Mouse (Mus musculus): Measurements from ENCODE around the gene Nkg7. TPM values are rescaled to one million over a fixed set of nuclear protein-coding genes. Genes with fewer than 3 reads are reported as not detected.

Nkg7 gene
- polyA plus RNA-seq, 2 experiments: 0.68 to 1.7 TPM

- Histone ChIP-seq H3K4me3 (replicated peaks; ENCODE audit: low read length) (no peak overlapping the region), H3K27me3 (ENCODE audit: control insufficient read depth, insufficient read depth, low read length) (no peaks in the 10 kb centered on the region), H3K36me3 (ENCODE audit: control insufficient read depth, insufficient read depth, low read length) (no peaks in the 10 kb centered on the region), H3K4me1 (ENCODE audit: control insufficient read depth, insufficient read depth, low read length) (no peaks in the 10 kb centered on the region), H3K9me3 (ENCODE audit: control insufficient read depth, low read length) (no peaks in the 10 kb centered on the region), H3K27ac (replicated peaks; ENCODE audit: low read depth, low read length) (no peak overlapping the region), H3K9ac (ENCODE audit: low read depth, low read length, severe bottlenecking) (no peak overlapping the region), H3K4me2 (replicated peaks; ENCODE audit: low read depth, low read length, severe bottlenecking) (no peak overlapping the region)
- DNase-seq (ENCODE audit: low spot score) (no peak), ATAC-seq (ENCODE audit: low FRiP score, low read depth) (no peak)
- TF ChIP-seq POLR2A (IDR thresholded peaks at IDR 0.05; ENCODE audit: borderline replicate concordance, extremely low read depth, insufficient read depth, insufficient read length): no peak
- WGBS: 55% methylated on average over 3 of the region's 3 CpGs
These were observed 12.8 kb upstream of the Nkg7 start for GRCm38 (mm10) chr7:43423991-43424625.

GRCm38 (mm10) chr7:43427406-43427805 lies 9.5 kb upstream of the Nkg7 start, which contains the start of gene Lim2:
Gene Lim2, plus strand, starts transcription at chr7:43427670.
- Histone ChIP-seq H3K4me1 (ENCODE audit: control insufficient read depth, insufficient read depth, low read length) (no peaks in the 10 kb centered on the region), H3K9me3 (ENCODE audit: control insufficient read depth, low read length) (no peaks in the 10 kb centered on the region), H3K36me3 (ENCODE audit: control insufficient read depth, insufficient read depth, low read length) (no peaks in the 10 kb centered on the region), H3K4me3 (replicated peaks; ENCODE audit: low read length) (no peak within 1 kb of the TSS), H3K27ac (replicated peaks; ENCODE audit: low read depth, low read length) (no peak within 1 kb of the TSS), H3K9ac (ENCODE audit: low read depth, low read length, severe bottlenecking) (no peak within 1 kb of the TSS), H3K4me2 (replicated peaks; ENCODE audit: low read depth, low read length, severe bottlenecking) (no peak within 1 kb of the TSS), H3K27me3 (ENCODE audit: control insufficient read depth, insufficient read depth, low read length) (no peaks in the 10 kb centered on the region)
- WGBS: 88% methylated on average over 8 of the region's 8 CpGs
- no peak for DNase-seq (ENCODE audit: low spot score)
- no peak for TF ChIP-seq POLR2A (IDR thresholded peaks at IDR 0.05; ENCODE audit: borderline replicate concordance, extremely low read depth, insufficient read depth, insufficient read length)
- ATAC-seq (ENCODE audit: low FRiP score, low read depth): no peak

DNA sequence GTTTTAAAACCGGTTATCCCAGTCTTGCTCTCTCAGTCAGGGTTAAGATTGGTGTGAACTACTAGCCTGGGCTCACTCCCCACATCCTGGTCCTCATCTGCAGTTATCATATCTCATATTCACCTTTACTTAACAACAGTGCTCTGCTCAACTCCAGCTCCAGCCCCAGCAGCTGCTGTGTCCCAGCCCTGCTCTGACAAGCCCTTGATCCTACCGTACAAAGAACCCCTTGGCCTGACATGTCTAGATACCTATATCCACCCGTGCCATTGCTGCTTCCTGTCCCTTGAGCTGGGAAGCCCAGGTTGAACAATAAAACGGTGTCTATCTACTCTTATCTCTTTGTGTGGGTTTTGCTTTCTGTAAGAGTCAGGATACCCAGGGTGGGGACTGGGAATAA lies 7.4 kb upstream of the Nkg7 start:
- ATAC-seq (ENCODE audit: low FRiP score, low read depth) (no peak), DNase-seq (ENCODE audit: low spot score) (no peak)
- WGBS: 56% methylated on average over 4 of the region's 4 CpGs
- Histone ChIP-seq H3K36me3 (ENCODE audit: control insufficient read depth, insufficient read depth, low read length) (no peaks in the 10 kb centered on the region), H3K27me3 (ENCODE audit: control insufficient read depth, insufficient read depth, low read length) (no peaks in the 10 kb centered on the region), H3K9ac (ENCODE audit: low read depth, low read length, severe bottlenecking) (no peak overlapping the region), H3K4me1 (ENCODE audit: control insufficient read depth, insufficient read depth, low read length) (no peaks in the 10 kb centered on the region), H3K9me3 (ENCODE audit: control insufficient read depth, low read length) (no peaks in the 10 kb centered on the region), H3K4me2 (replicated peaks; ENCODE audit: low read depth, low read length, severe bottlenecking) (no peak overlapping the region), H3K27ac (replicated peaks; ENCODE audit: low read depth, low read length) (no peak overlapping the region), H3K4me3 (replicated peaks; ENCODE audit: low read length) (no peak overlapping the region)
- no peak for TF ChIP-seq POLR2A (IDR thresholded peaks at IDR 0.05; ENCODE audit: borderline replicate concordance, extremely low read depth, insufficient read depth, insufficient read length)

DNA sequence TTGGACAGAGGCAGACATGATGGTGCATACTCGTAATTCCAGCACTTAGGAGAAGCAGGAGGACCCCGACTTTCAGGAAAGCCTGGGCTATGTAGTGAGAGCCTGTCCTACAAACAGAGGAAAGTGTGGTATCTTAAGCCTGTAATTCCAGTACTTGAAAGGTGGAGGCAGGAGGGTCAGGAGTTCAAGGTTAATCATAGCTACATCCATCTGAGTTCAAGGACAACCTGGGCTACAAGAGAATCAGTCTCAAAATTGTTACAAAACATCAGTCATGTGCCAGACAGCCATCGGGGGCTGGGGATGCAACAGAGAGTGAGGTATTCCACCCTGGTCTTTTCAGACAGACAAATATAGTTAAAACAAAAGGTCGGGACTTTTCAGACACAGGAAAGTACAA lies 4.0 kb upstream of the Nkg7 start:
- WGBS: 73% methylated on average over 4 of the region's 4 CpGs
- H3K27ac ChIP-seq (replicated peaks; ENCODE audit: low read depth, low read length): no peak overlapping the region

DNA sequence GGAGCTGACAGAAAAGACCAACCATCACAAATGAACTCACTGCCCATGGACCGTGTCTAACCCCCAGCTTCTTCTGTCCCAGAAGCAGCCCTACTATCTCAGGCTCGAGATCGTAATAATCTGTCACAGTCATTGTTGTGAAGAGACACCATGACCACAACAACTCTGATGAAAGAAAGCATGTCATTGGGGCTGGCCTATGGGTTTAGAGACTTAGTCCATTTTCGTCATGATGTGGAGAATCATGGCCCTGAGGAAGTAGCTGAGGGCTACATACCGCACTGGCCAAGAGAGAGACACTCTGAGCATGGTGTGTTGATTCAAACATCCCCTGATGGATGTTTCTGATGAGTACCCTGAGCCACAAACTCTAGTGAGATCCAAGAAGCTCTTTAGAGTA lies 2.2 kb upstream of the Nkg7 start:
- WGBS: 83% methylated on average over 5 of the region's 5 CpGs
- no peaks in the 10 kb centered on the region for H3K9me3 ChIP-seq (ENCODE audit: control insufficient read depth, low read length)

More for the DNA sequence above, 4.0 kb upstream of the Nkg7 start:
- no peak for ATAC-seq (ENCODE audit: low FRiP score, low read depth)
- no peak overlapping the region for H3K4me3 ChIP-seq (replicated peaks; ENCODE audit: low read length)
- H3K36me3 ChIP-seq (ENCODE audit: control insufficient read depth, insufficient read depth, low read length): no peaks in the 10 kb centered on the region
- DNase-seq (ENCODE audit: low spot score): no peak
- no peaks in the 10 kb centered on the region for H3K9me3 ChIP-seq (ENCODE audit: control insufficient read depth, low read length)
- TF ChIP-seq POLR2A (IDR thresholded peaks at IDR 0.05; ENCODE audit: borderline replicate concordance, extremely low read depth, insufficient read depth, insufficient read length): no peak
- H3K27me3 ChIP-seq (ENCODE audit: control insufficient read depth, insufficient read depth, low read length): no peaks in the 10 kb centered on the region
- H3K4me2 ChIP-seq (replicated peaks; ENCODE audit: low read depth, low read length, severe bottlenecking): no peak overlapping the region
- H3K4me1 ChIP-seq (ENCODE audit: control insufficient read depth, insufficient read depth, low read length): no peaks in the 10 kb centered on the region
- H3K9ac ChIP-seq (ENCODE audit: low read depth, low read length, severe bottlenecking): no peak overlapping the region

More for the DNA sequence above, 2.2 kb upstream of the Nkg7 start:
- no peak for DNase-seq (ENCODE audit: low spot score)
- Histone ChIP-seq H3K27me3 (ENCODE audit: control insufficient read depth, insufficient read depth, low read length) (no peaks in the 10 kb centered on the region), H3K9ac (ENCODE audit: low read depth, low read length, severe bottlenecking) (no peak overlapping the region), H3K4me1 (ENCODE audit: control insufficient read depth, insufficient read depth, low read length) (no peaks in the 10 kb centered on the region), H3K4me2 (replicated peaks; ENCODE audit: low read depth, low read length, severe bottlenecking) (no peak overlapping the region), H3K36me3 (ENCODE audit: control insufficient read depth, insufficient read depth, low read length) (no peaks in the 10 kb centered on the region), H3K27ac (replicated peaks; ENCODE audit: low read depth, low read length) (no peak overlapping the region), H3K4me3 (replicated peaks; ENCODE audit: low read length) (no peak overlapping the region)
- TF ChIP-seq POLR2A (IDR thresholded peaks at IDR 0.05; ENCODE audit: borderline replicate concordance, extremely low read depth, insufficient read depth, insufficient read length): no peak
- no peak for ATAC-seq (ENCODE audit: low FRiP score, low read depth)

Measured in limb, embryonic 14.5 days (tissue).